Mouse (Mus musculus) liver, embryonic 13.5 days (tissue): ENCODE results near the gene Elmsan1. TPM values are rescaled to one million over a fixed set of nuclear protein-coding genes. Genes with fewer than 3 reads are reported as not detected.
A peak's percentile ranks its signal among the peaks of the same experiment; 100 is the strongest.

Source experiments
- ATAC-seq: fragments of 200-750 bp; cut with Nextera tagmentation; 2 replicates; pipeline ENCODE4 v1.8.0; 2017; ENCODE audit warnings: low read depth, mild to moderate bottlenecking, moderate number of reproducible peaks, moderate library complexity
- DNase-seq: peaks from one replicate; pipeline ENCODE4 v3.0.0; 2022
- H3K27ac ChIP-seq: fragments of 300-500 bp; sonication (generic); 2 replicates; pipeline ENCODE4 v1.5.1; 2015; ENCODE audit warnings: moderate library complexity, mild to moderate bottlenecking, inconsistent platforms
- H3K27me3 ChIP-seq: fragments of 300-500 bp; sonication (generic); 2 replicates; pipeline ENCODE4 v1.6.1; 2015; ENCODE audit warnings: mild to moderate bottlenecking, inconsistent platforms
- H3K36me3 ChIP-seq: fragments of 300-500 bp; sonication (generic); 2 replicates; pipeline ENCODE4 v1.6.1; 2015; ENCODE audit warnings: mild to moderate bottlenecking, inconsistent platforms
- H3K4me1 ChIP-seq: fragments of 300-500 bp; sonication (generic); replicated peaks from 2 replicates; pipeline ENCODE4 v1.6.1; 2015; ENCODE audit warnings: inconsistent platforms
- H3K4me2 ChIP-seq: fragments of 300-500 bp; sonication (generic); 2 replicates; pipeline ENCODE4 v1.6.1; 2015; ENCODE audit warnings: inconsistent platforms, mild to moderate bottlenecking, moderate library complexity
- H3K4me3 ChIP-seq: fragments of 300-500 bp; sonication (generic); replicated peaks from 2 replicates; pipeline ENCODE4 v1.5.1; 2015; ENCODE audit warnings: mild to moderate bottlenecking, inconsistent platforms
- H3K9ac ChIP-seq: fragments of 300-500 bp; sonication (generic); 2 replicates; pipeline ENCODE4 v1.6.1; 2015; ENCODE audit warnings: mild to moderate bottlenecking, inconsistent platforms
- H3K9me3 ChIP-seq: fragments of 300-500 bp; sonication (generic); replicated peaks from 2 replicates; pipeline ENCODE4 v1.6.1; 2016; ENCODE audit warnings: inconsistent platforms
- WGBS: fragments of 180-500 bp; shearing (Covaris S2); methylation state at CpG from one replicate; pipeline ENCODE4 v1.1.7; 2015; ENCODE audit not compliant: insufficient replicate concordance; 5-methylcytosine and 5-hydroxymethylcytosine counted together
- polyA plus RNA-seq: library from polyadenylated mRNA; unstranded; fragments of >200 nt; fragmentation: Nextera tagmentation; extraction: Ambion mirVana; gene quantifications from 2 replicates; pipeline ENCODE4 v1.2.1, GENCODE M21; 2015

Elmsan1 gene
- polyA plus RNA-seq, 1 experiment from 2014 or later = 3.7 TPM

- no peak overlapping the region for H3K27ac ChIP-seq
- no peaks in the 10 kb centered on the region for H3K9me3 ChIP-seq
- DNase-seq (no peak), ATAC-seq (no peak)
- no peaks in the 10 kb centered on the region for H3K4me1 ChIP-seq
- WGBS = 67% methylated on average over 4 of the region's 4 CpGs
- no peak overlapping the region for H3K9ac ChIP-seq
- H3K4me2 ChIP-seq = no peak overlapping the region
- no peaks in the 10 kb centered on the region for H3K36me3 ChIP-seq
- H3K27me3 ChIP-seq = no peaks in the 10 kb centered on the region
- no peak overlapping the region for H3K4me3 ChIP-seq
Measured at GRCm38 (mm10) chr12:84140135-84140534, 78.5 kb downstream of the Elmsan1 start.

GRCm38 (mm10) chr12:84137131-84137530 is 81.5 kb downstream of the Elmsan1 start:
- Histone ChIP-seq H3K4me2 (no peak overlapping the region), H3K9me3 (no peaks in the 10 kb centered on the region), H3K27me3 (no peaks in the 10 kb centered on the region), H3K36me3 (no peaks in the 10 kb centered on the region), H3K4me1 (no peaks in the 10 kb centered on the region), H3K9ac (no peak overlapping the region), H3K27ac (no peak overlapping the region), H3K4me3 (no peak overlapping the region)
- DNase-seq = no peak
- no peak for ATAC-seq
- WGBS = 84% methylated on average over 7 of the region's 7 CpGs

GRCm38 (mm10) chr12:84132265-84132664 is 86.4 kb downstream of the Elmsan1 start:
- Histone ChIP-seq H3K27me3 (no peaks in the 10 kb centered on the region), H3K4me2 (no peak overlapping the region), H3K27ac (no peak overlapping the region), H3K4me3 (no peak overlapping the region), H3K36me3 (no peaks in the 10 kb centered on the region), H3K9me3 (no peaks in the 10 kb centered on the region), H3K4me1 (no peaks in the 10 kb centered on the region), H3K9ac (no peak overlapping the region)
- no peak for DNase-seq
- whole genome bisulfite sequencing = 51% methylated on average over 3 of the region's 3 CpGs
- ATAC-seq = no peak

- Histone ChIP-seq H3K27me3 (no peaks in the 10 kb centered on the region), H3K4me2 (no peak overlapping the region), H3K36me3 (no peaks in the 10 kb centered on the region), H3K9ac (no peak overlapping the region), H3K27ac (no peak overlapping the region), H3K4me1 (no peaks in the 10 kb centered on the region), H3K9me3 (no peaks in the 10 kb centered on the region), H3K4me3 (no peak overlapping the region)
- DNase-seq (no peak), ATAC-seq (no peak)
- 43% methylated on average over 8 of the region's 8 CpGs for WGBS
Measured at GRCm38 (mm10) chr12:84129931-84130330, 88.8 kb downstream of the Elmsan1 start.

- WGBS = 71% methylated on average over 6 of the region's 6 CpGs
- Histone ChIP-seq H3K27ac (no peak overlapping the region), H3K4me3 (no peak overlapping the region), H3K36me3 (no peaks in the 10 kb centered on the region), H3K4me1 (no peaks in the 10 kb centered on the region), H3K9me3 (no peaks in the 10 kb centered on the region), H3K9ac (no peak overlapping the region), H3K4me2 (no peak overlapping the region), H3K27me3 (no peaks in the 10 kb centered on the region)
- DNase-seq = no peak
- ATAC-seq = no peak
Measured at GRCm38 (mm10) chr12:84128576-84128975, 90.1 kb downstream of the Elmsan1 start.

- H3K4me1 ChIP-seq = no peaks in the 10 kb centered on the region
- H3K4me3 ChIP-seq = no peak overlapping the region
- no peaks in the 10 kb centered on the region for H3K36me3 ChIP-seq
- ATAC-seq = no peak
- no peak overlapping the region for H3K4me2 ChIP-seq
- no peak for DNase-seq
- H3K27me3 ChIP-seq = no peaks in the 10 kb centered on the region
- H3K9me3 ChIP-seq = no peaks in the 10 kb centered on the region
- H3K27ac ChIP-seq = no peak overlapping the region
- H3K9ac ChIP-seq = no peak overlapping the region
- 57% methylated on average over 2 of the region's 2 CpGs for WGBS
Measured at GRCm38 (mm10) chr12:84126899-84127298, 91.8 kb downstream of the Elmsan1 start.

- no peak overlapping the region for H3K9ac ChIP-seq
- H3K27ac ChIP-seq = no peak overlapping the region
- DNase-seq = no peak
- 81% methylated on average over 12 of the region's 12 CpGs for WGBS
- H3K4me3 ChIP-seq = no peak overlapping the region
- H3K4me2 ChIP-seq = no peak overlapping the region
- no peaks in the 10 kb centered on the region for H3K4me1 ChIP-seq
- no peaks in the 10 kb centered on the region for H3K9me3 ChIP-seq
- H3K36me3 ChIP-seq = no peaks in the 10 kb centered on the region
- ATAC-seq = no peak
- H3K27me3 ChIP-seq = no peaks in the 10 kb centered on the region
Measured at GRCm38 (mm10) chr12:84125892-84126291, 92.8 kb downstream of the Elmsan1 start.

- Histone ChIP-seq H3K4me1 (peaks cover 4% of the 10 kb centered on the region), H3K27me3 (no peaks in the 10 kb centered on the region), H3K9ac (no peak overlapping the region), H3K9me3 (no peaks in the 10 kb centered on the region), H3K4me2 (no peak overlapping the region), H3K27ac (no peak overlapping the region), H3K4me3 (no peak overlapping the region), H3K36me3 (no peaks in the 10 kb centered on the region)
- no peak for DNase-seq
- WGBS = 79% methylated on average over 5 of the region's 5 CpGs
- ATAC-seq = no peak
Measured at GRCm38 (mm10) chr12:84119584-84119983, 99.1 kb downstream of the Elmsan1 start.

- Histone ChIP-seq H3K27ac (no peak within 1 kb of the TSS), H3K4me2 (peak within 1 kb of the TSS; percentile 79), H3K4me3 (peak within 1 kb of the TSS; percentile 63), H3K36me3 (no peaks in the 10 kb centered on the region), H3K9me3 (no peaks in the 10 kb centered on the region), H3K27me3 (no peaks in the 10 kb centered on the region), H3K9ac (peak within 1 kb of the TSS; percentile 52), H3K4me1 (peaks cover 11% of the 10 kb centered on the region)
- DNase-seq (peak; percentile 75), ATAC-seq (peak; percentile 80)
- WGBS = 3% methylated on average over 30 of the region's 35 CpGs
Measured at GRCm38 (mm10) chr12:84114153-84114994, 104.3 kb downstream of the Elmsan1 start, which contains the start of gene Dnal1. TSS of gene Dnal1 (plus strand) at chr12:84114366.

- DNase-seq (no peak), ATAC-seq (no peak)
- no peak overlapping the region for H3K27ac ChIP-seq
- no peaks in the 10 kb centered on the region for H3K27me3 ChIP-seq
- H3K9me3 ChIP-seq = no peaks in the 10 kb centered on the region
- peaks cover 11% of the 10 kb centered on the region for H3K4me1 ChIP-seq
- no peaks in the 10 kb centered on the region for H3K36me3 ChIP-seq
- 42% methylated on average over 6 of the region's 6 CpGs for WGBS
- peak overlapping the region; percentile 79 for H3K4me2 ChIP-seq
- H3K4me3 ChIP-seq = peak overlapping the region; percentile 63
- peak overlapping the region; percentile 52 for H3K9ac ChIP-seq
Measured at GRCm38 (mm10) chr12:84113676-84114075, 105.0 kb downstream of the Elmsan1 start.

- WGBS = 72% methylated on average over 4 of the region's 4 CpGs
- no peaks in the 10 kb centered on the region for H3K27me3 ChIP-seq
- no peak overlapping the region for H3K27ac ChIP-seq
- H3K4me1 ChIP-seq = peaks cover 11% of the 10 kb centered on the region
- H3K4me2 ChIP-seq = no peak overlapping the region
- no peak overlapping the region for H3K4me3 ChIP-seq
- H3K9ac ChIP-seq = no peak overlapping the region
- no peaks in the 10 kb centered on the region for H3K36me3 ChIP-seq
- no peak for DNase-seq
- no peaks in the 10 kb centered on the region for H3K9me3 ChIP-seq
- ATAC-seq = no peak
Measured at GRCm38 (mm10) chr12:84110814-84111213, 107.9 kb downstream of the Elmsan1 start.

GRCm38 (mm10) chr12:84109924-84110323 is 108.8 kb downstream of the Elmsan1 start:
- ATAC-seq (no peak), DNase-seq (no peak)
- peaks cover 10% of the 10 kb centered on the region for H3K4me1 ChIP-seq
- H3K4me3 ChIP-seq = no peak overlapping the region
- no peak overlapping the region for H3K4me2 ChIP-seq
- H3K9me3 ChIP-seq = no peaks in the 10 kb centered on the region
- WGBS = 69% methylated on average over 1 of the region's 1 CpGs
- no peaks in the 10 kb centered on the region for H3K27me3 ChIP-seq
- no peak overlapping the region for H3K27ac ChIP-seq
- H3K9ac ChIP-seq = no peak overlapping the region
- H3K36me3 ChIP-seq = no peaks in the 10 kb centered on the region
